Mouse (Mus musculus): ENCODE results near the gene Ctdspl. TPM values are rescaled to one million over a fixed set of nuclear protein-coding genes. Genes with fewer than 3 reads are reported as not detected.
A peak's percentile ranks its signal among the peaks of the same experiment; 100 is the strongest.

The Ctdspl gene
- polyA plus RNA-seq, 1 experiment from 2014 or later: 7.1 TPM

GRCm38 (mm10) chr9:118920798-118921515 lies 5.3 kb upstream of the Ctdspl start:
- Histone ChIP-seq H3K4me1 (replicated peaks) (peaks cover 9% of the 10 kb centered on the region), H3K27me3 (no peaks in the 10 kb centered on the region), H3K4me2 (no peak overlapping the region), H3K9me3 (replicated peaks) (no peaks in the 10 kb centered on the region), H3K36me3 (no peaks in the 10 kb centered on the region), H3K27ac (no peak overlapping the region), H3K9ac (no peak overlapping the region), H3K4me3 (no peak overlapping the region)
- peak; percentile 25; the same call in 1 of the 2 replicates for ATAC-seq (replicated peaks; ENCODE audit: insufficient number of reproducible peaks, insufficient read depth, low FRiP score, low read depth)
- WGBS: 34% methylated on average over 12 of the region's 12 CpGs

- Histone ChIP-seq H3K27me3 (no peaks in the 10 kb centered on the region), H3K9me3 (replicated peaks) (no peaks in the 10 kb centered on the region), H3K36me3 (no peaks in the 10 kb centered on the region), H3K27ac (no peak overlapping the region), H3K4me3 (no peak overlapping the region), H3K4me2 (no peak overlapping the region), H3K9ac (no peak overlapping the region), H3K4me1 (replicated peaks) (peaks cover 11% of the 10 kb centered on the region)
- no peak for ATAC-seq (replicated peaks; ENCODE audit: insufficient number of reproducible peaks, insufficient read depth, low FRiP score, low read depth)
- 66% methylated on average over 3 of the region's 3 CpGs for WGBS
These were observed 4.3 kb upstream of the Ctdspl start for GRCm38 (mm10) chr9:118921926-118922325.

- Histone ChIP-seq H3K9ac (peak overlapping the region; percentile 72), H3K9me3 (replicated peaks) (no peaks in the 10 kb centered on the region), H3K27ac (no peak overlapping the region), H3K4me1 (replicated peaks) (peaks cover 30% of the 10 kb centered on the region), H3K4me2 (peak overlapping the region; percentile 99), H3K27me3 (no peaks in the 10 kb centered on the region), H3K36me3 (no peaks in the 10 kb centered on the region), H3K4me3 (peak overlapping the region; percentile 65)
- WGBS: 16% methylated on average over 16 of the region's 16 CpGs
- no peak for ATAC-seq (replicated peaks; ENCODE audit: insufficient number of reproducible peaks, insufficient read depth, low FRiP score, low read depth)
These were observed 1.6 kb upstream of the Ctdspl start for GRCm38 (mm10) chr9:118924554-118925085.

- no peaks in the 10 kb centered on the region for H3K36me3 ChIP-seq
- H3K9ac ChIP-seq: peak overlapping the region; percentile 76
- no peaks in the 10 kb centered on the region for H3K9me3 ChIP-seq (replicated peaks)
- peak; percentile 91 for ATAC-seq (replicated peaks; ENCODE audit: insufficient number of reproducible peaks, insufficient read depth, low FRiP score, low read depth)
- peak overlapping the region; percentile 99 for H3K4me2 ChIP-seq
- H3K27ac ChIP-seq: peak overlapping the region; percentile 90
- under 1% methylated on average over 52 of the region's 53 CpGs for WGBS
- H3K27me3 ChIP-seq: no peaks in the 10 kb centered on the region
- peak overlapping the region; percentile 65 for H3K4me3 ChIP-seq
- peaks cover 30% of the 10 kb centered on the region for H3K4me1 ChIP-seq (replicated peaks)
These were observed 755 bp upstream of the Ctdspl start for GRCm38 (mm10) chr9:118925286-118926110.

- peak overlapping the region; percentile 99 for H3K4me2 ChIP-seq
- no peaks in the 10 kb centered on the region for H3K27me3 ChIP-seq
- ATAC-seq (replicated peaks; ENCODE audit: insufficient number of reproducible peaks, insufficient read depth, low FRiP score, low read depth): 0 out of 2 replicates have a peak, but pooled peaks have one; percentile 11
- H3K9ac ChIP-seq: peak overlapping the region; percentile 76
- WGBS: 1% methylated on average over 68 of the region's 68 CpGs
- peak overlapping the region; percentile 65 for H3K4me3 ChIP-seq
- H3K27ac ChIP-seq: peak overlapping the region; percentile 90
- peaks cover 26% of the 10 kb centered on the region for H3K4me1 ChIP-seq (replicated peaks)
- H3K36me3 ChIP-seq: no peaks in the 10 kb centered on the region
- H3K9me3 ChIP-seq (replicated peaks): no peaks in the 10 kb centered on the region
These were observed 552 bp downstream of the Ctdspl start for GRCm38 (mm10) chr9:118926688-118927321.

GRCm38 (mm10) chr9:118927501-118927900 lies 1.2 kb downstream of the Ctdspl start:
- Histone ChIP-seq H3K36me3 (no peaks in the 10 kb centered on the region), H3K9ac (peak overlapping the region; percentile 76; the same call in 1 of the 2 replicates), H3K4me1 (replicated peaks) (peaks cover 26% of the 10 kb centered on the region), H3K27ac (peak overlapping the region; percentile 90), H3K9me3 (replicated peaks) (no peaks in the 10 kb centered on the region), H3K27me3 (no peaks in the 10 kb centered on the region), H3K4me2 (peak overlapping the region; percentile 99), H3K4me3 (peak overlapping the region; percentile 65)
- ATAC-seq (replicated peaks; ENCODE audit: insufficient number of reproducible peaks, insufficient read depth, low FRiP score, low read depth): no peak
- WGBS: 21% methylated on average over 8 of the region's 8 CpGs

GRCm38 (mm10) chr9:118928007-118928406 lies 1.8 kb downstream of the Ctdspl start:
- Histone ChIP-seq H3K9me3 (replicated peaks) (no peaks in the 10 kb centered on the region), H3K4me3 (peak overlapping the region; percentile 65; the same call in 1 of the 2 replicates), H3K4me2 (peak overlapping the region; percentile 99), H3K9ac (no peak overlapping the region), H3K4me1 (replicated peaks) (peaks cover 26% of the 10 kb centered on the region), H3K36me3 (no peaks in the 10 kb centered on the region), H3K27ac (peak overlapping the region; percentile 90; the same call in 1 of the 2 replicates), H3K27me3 (no peaks in the 10 kb centered on the region)
- ATAC-seq (replicated peaks; ENCODE audit: insufficient number of reproducible peaks, insufficient read depth, low FRiP score, low read depth): no peak
- WGBS: 65% methylated on average over 2 of the region's 2 CpGs

GRCm38 (mm10) chr9:118928656-118929055 lies 2.4 kb downstream of the Ctdspl start:
- 56% methylated on average over 7 of the region's 7 CpGs for WGBS
- Histone ChIP-seq H3K4me3 (no peak overlapping the region), H3K4me2 (no peak overlapping the region; the same call in 1 of the 2 replicates)

GRCm38 (mm10) chr9:118930611-118931010 lies 4.4 kb downstream of the Ctdspl start:
- H3K27ac ChIP-seq: no peak overlapping the region
- 72% methylated on average over 9 of the region's 9 CpGs for WGBS
- H3K36me3 ChIP-seq: no peaks in the 10 kb centered on the region
- no peak overlapping the region for H3K9ac ChIP-seq
- peaks cover 31% of the 10 kb centered on the region for H3K4me1 ChIP-seq (replicated peaks)
- no peak for ATAC-seq (replicated peaks; ENCODE audit: insufficient number of reproducible peaks, insufficient read depth, low FRiP score, low read depth)
- H3K4me3 ChIP-seq: no peak overlapping the region
- no peak overlapping the region for H3K4me2 ChIP-seq
- no peaks in the 10 kb centered on the region for H3K27me3 ChIP-seq
- no peaks in the 10 kb centered on the region for H3K9me3 ChIP-seq (replicated peaks)

More at GRCm38 (mm10) chr9:118928656-118929055, 2.4 kb downstream of the Ctdspl start:
- Histone ChIP-seq H3K36me3 (no peaks in the 10 kb centered on the region), H3K4me1 (replicated peaks) (peaks cover 26% of the 10 kb centered on the region), H3K27me3 (no peaks in the 10 kb centered on the region), H3K9ac (no peak overlapping the region), H3K27ac (no peak overlapping the region), H3K9me3 (replicated peaks) (no peaks in the 10 kb centered on the region)
- no peak for ATAC-seq (replicated peaks; ENCODE audit: insufficient number of reproducible peaks, insufficient read depth, low FRiP score, low read depth)

GRCm38 (mm10) chr9:118933800-118934199 lies 7.5 kb downstream of the Ctdspl start:
- no peak for ATAC-seq (replicated peaks; ENCODE audit: insufficient number of reproducible peaks, insufficient read depth, low FRiP score, low read depth)
- 80% methylated on average over 9 of the region's 9 CpGs for WGBS
- H3K27me3 ChIP-seq: no peaks in the 10 kb centered on the region
- H3K9ac ChIP-seq: no peak overlapping the region
- H3K4me1 ChIP-seq (replicated peaks): peaks cover 28% of the 10 kb centered on the region
- no peaks in the 10 kb centered on the region for H3K36me3 ChIP-seq
- H3K4me2 ChIP-seq: no peak overlapping the region
- H3K27ac ChIP-seq: no peak overlapping the region
- H3K4me3 ChIP-seq: no peak overlapping the region
- H3K9me3 ChIP-seq (replicated peaks): no peaks in the 10 kb centered on the region

- Histone ChIP-seq H3K4me2 (no peak overlapping the region), H3K36me3 (no peaks in the 10 kb centered on the region), H3K4me3 (no peak overlapping the region), H3K27ac (no peak overlapping the region), H3K4me1 (replicated peaks) (peaks cover 30% of the 10 kb centered on the region), H3K27me3 (no peaks in the 10 kb centered on the region), H3K9ac (no peak overlapping the region), H3K9me3 (replicated peaks) (no peaks in the 10 kb centered on the region)
- no peak for ATAC-seq (replicated peaks; ENCODE audit: insufficient number of reproducible peaks, insufficient read depth, low FRiP score, low read depth)
- WGBS: 66% methylated on average over 12 of the region's 12 CpGs
These were observed 8.1 kb downstream of the Ctdspl start for GRCm38 (mm10) chr9:118934319-118934718.

Data from heart, embryonic 15.5 days (tissue).